Comparison of ENCODE assay signal across 8 mouse cellular contexts in the genomic region with DNA sequence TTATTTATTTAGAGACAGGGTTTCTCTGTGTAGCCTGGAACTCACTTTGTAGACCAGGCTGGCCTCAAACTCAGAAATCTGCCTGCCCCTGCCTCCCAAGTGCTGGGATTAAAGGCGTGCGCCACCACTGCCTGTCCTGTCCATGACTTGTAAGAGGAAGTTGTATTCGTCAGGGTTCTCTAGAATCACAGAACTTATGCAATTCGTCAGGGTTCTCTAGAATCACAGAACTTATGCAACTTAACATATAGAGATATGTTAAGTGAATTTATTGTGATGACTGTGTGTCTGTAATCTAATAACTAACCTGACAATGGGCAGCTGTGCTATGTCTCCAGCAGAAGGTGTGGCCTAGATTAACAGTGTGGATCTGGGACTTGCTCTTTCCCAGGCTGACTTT. TPM values are rescaled to one million over a fixed set of nuclear protein-coding genes. Genes with fewer than 3 reads are reported as not detected.
DNase-seq lines count a peak whose midpoint lies in the region; ATAC-seq and TF ChIP-seq lines count a peak whose summit lies in the region.
"Not testable (repeated sequence)": the region's sequence is repeated elsewhere in the genome, so short reads cannot be mapped to it uniquely, and the experiment has no call there.

A gene (plus strand): TSS at position 390 of the 400 bp plus-strand sequence.

- not testable (repeated sequence) for H3K27me3 ChIP-seq in forebrain, embryonic 15.5 days; heart, embryonic 11.5 days (ENCODE audit: control insufficient read depth, insufficient read depth, low read length); hindbrain, embryonic 15.5 days; myocyte (ENCODE audit: control insufficient read depth, insufficient read depth, insufficient read length)

- not testable (repeated sequence) for H3K9me3 ChIP-seq in forebrain, embryonic 15.5 days; heart, embryonic 11.5 days (replicated peaks; ENCODE audit: control insufficient read depth, low read length); hindbrain, embryonic 15.5 days

- not testable (repeated sequence) for H3K4me1 ChIP-seq in brown adipose tissue, adult 24 weeks (ENCODE audit: control insufficient read depth, insufficient read depth, insufficient read length, low read length)
- peaks cover 20% of the 10 kb centered on the region for H3K4me1 ChIP-seq in forebrain, embryonic 15.5 days
- H3K4me1 ChIP-seq in heart, embryonic 11.5 days (ENCODE audit: control insufficient read depth, insufficient read depth, low read length): peaks cover 13% of the 10 kb centered on the region; the same call in 1 of the 2 replicates
- H3K4me1 ChIP-seq in hindbrain, embryonic 15.5 days (replicated peaks): peaks cover 24% of the 10 kb centered on the region
- peaks cover 13% of the 10 kb centered on the region for H3K4me1 ChIP-seq in lung, adult 2 months (ENCODE audit: control insufficient read depth, insufficient read depth, low read length)

- not testable (repeated sequence) for H3K4me3 ChIP-seq in brown adipose tissue, adult 24 weeks (ENCODE audit: insufficient read depth, low read depth, low read length); forebrain, embryonic 15.5 days; heart, embryonic 11.5 days (ENCODE audit: low read depth, low read length); hindbrain, embryonic 15.5 days; lung, adult 2 months (replicated peaks; ENCODE audit: extremely low read depth, low read depth, low read length); myocyte

- H3K36me3 ChIP-seq in forebrain, embryonic 15.5 days; heart, embryonic 11.5 days (ENCODE audit: control insufficient read depth, insufficient read depth, low read length); hindbrain, embryonic 15.5 days; myocyte (ENCODE audit: control insufficient read depth, insufficient read depth): not testable (repeated sequence)

- not testable (repeated sequence) for H3K9ac ChIP-seq in forebrain, embryonic 15.5 days (replicated peaks); heart, embryonic 11.5 days (ENCODE audit: low read depth, low read length); hindbrain, embryonic 15.5 days

- DNase-seq in layer of hippocampus, postnatal 25 days (ENCODE audit: extremely low spot score in 1 of 2, low spot score in 1 of 2); lung, adult 2 months: not testable (repeated sequence)

- not testable (repeated sequence) for H3K27ac ChIP-seq in brown adipose tissue, adult 24 weeks (replicated peaks; ENCODE audit: low read depth, low read length); forebrain, embryonic 15.5 days (replicated peaks); heart, embryonic 11.5 days (ENCODE audit: low read depth, low read length); hindbrain, embryonic 15.5 days (replicated peaks)

- not testable (repeated sequence) for TF ChIP-seq CTCF in lung, adult 2 months (IDR thresholded peaks at IDR 0.05; ENCODE audit: insufficient read depth, low read length)

- WGBS in forebrain, embryonic 15.5 days: 90% methylated on average over 4 of the region's 4 CpGs
- 81% methylated on average over 4 of the region's 4 CpGs for WGBS in heart, embryonic 11.5 days (ENCODE audit: insufficient replicate concordance)
- WGBS in hindbrain, embryonic 15.5 days: 93% methylated on average over 4 of the region's 4 CpGs
- 84% methylated on average over 4 of the region's 4 CpGs for WGBS in lung, adult 2 months

- ATAC-seq in CD4-positive, CD25-positive, alpha-beta regulatory T cell, adult 4 months; forebrain, embryonic 15.5 days (replicated peaks); heart, embryonic 11.5 days (replicated peaks; ENCODE audit: insufficient number of reproducible peaks, low FRiP score, low TSS enrichment); hindbrain, embryonic 15.5 days (ENCODE audit: low FRiP score, low read depth): not testable (repeated sequence)

- H3ac ChIP-seq in myocyte (ENCODE audit: control insufficient read depth, insufficient read length): not testable (repeated sequence)

- not testable (repeated sequence) for H3K4me2 ChIP-seq in forebrain, embryonic 15.5 days (replicated peaks); heart, embryonic 11.5 days; hindbrain, embryonic 15.5 days; myocyte (ENCODE audit: low read depth)

- TF ChIP-seq POLR2A in lung, adult 2 months (IDR thresholded peaks at IDR 0.05; ENCODE audit: borderline replicate concordance, extremely low read depth, low read depth, low read length); myocyte (IDR thresholded peaks at IDR 0.05; ENCODE audit: insufficient read length, low read depth): not testable (repeated sequence)

- peaks cover 16% of the 10 kb centered on the region for H3K79me2 ChIP-seq in myocyte (ENCODE audit: control insufficient read depth, insufficient read depth)

RNA-seq across cellular contexts. Expression of the gene that starts here (rescaled TPM):
- polyA plus RNA-seq in CD4-positive, CD25-positive, alpha-beta regulatory T cell, adult 4 months (2017; shearing (Covaris generic)): 10 to 100 TPM; 12.5 to 12.6 TPM
- 9.8 and 14.9 TPM in 2 replicates for polyA plus RNA-seq in brown adipose tissue, adult 24 weeks (2012; ENCODE audit: insufficient read depth, insufficient read length, missing spikeins)
- 30.8 and 34.5 TPM in 2 replicates for polyA plus RNA-seq in forebrain, embryonic 15.5 days (2015; fragmentation: Nextera tagmentation; extraction: Ambion mirVana)
- 19.3 and 25.6 TPM in 2 replicates for polyA plus RNA-seq in heart, embryonic 11.5 days (2014; fragmentation: Nextera tagmentation; extraction: Ambion mirVana)
- polyA plus RNA-seq in hindbrain, embryonic 15.5 days (2015; fragmentation: Nextera tagmentation; extraction: Ambion mirVana): 29.3 and 31.8 TPM in 2 replicates
- total RNA-seq in layer of hippocampus, postnatal 25 days (2021): 10 to 100 TPM; 66.0 to 80.5 TPM
- polyA plus RNA-seq in lung, adult 2 months (2012; rRNA removed): 14.1 and 18.0 TPM in 2 replicates
- 13.1 TPM for polyA plus RNA-seq in myocyte (2012; fragmentation: generic; extraction: Trizol)
